Mouse (Mus musculus) frontal cortex, adult 2 months (tissue): ENCODE data around the gene Kank1. TPM values are rescaled to one million over a fixed set of nuclear protein-coding genes. Genes with fewer than 3 reads are reported as not detected.
A peak's percentile ranks its signal among the peaks of the same experiment; 100 is the strongest.
"Not testable (repeated sequence)": the region's sequence is repeated elsewhere in the genome, so short reads cannot be mapped to it uniquely, and the experiment has no call there.

Experiments
- DNase-seq, 2 experiments: peaks; one replicate each; pipeline ENCODE4 v3.0.0; 2022; ENCODE audit warnings: low spot score in 1 of 2; ENCODE audit errors: extremely low spot score in 1 of 2
- polyA plus RNA-seq: library from polyadenylated mRNA; depleted of rRNA; stranded (reverse); fragments of >200 nt; gene quantifications from 2 replicates; pipeline ENCODE4 v1.2.3, GENCODE M21; 2012

The Kank1 gene
- polyA plus RNA-seq, 1 experiment: 17.3 TPM

DNA sequence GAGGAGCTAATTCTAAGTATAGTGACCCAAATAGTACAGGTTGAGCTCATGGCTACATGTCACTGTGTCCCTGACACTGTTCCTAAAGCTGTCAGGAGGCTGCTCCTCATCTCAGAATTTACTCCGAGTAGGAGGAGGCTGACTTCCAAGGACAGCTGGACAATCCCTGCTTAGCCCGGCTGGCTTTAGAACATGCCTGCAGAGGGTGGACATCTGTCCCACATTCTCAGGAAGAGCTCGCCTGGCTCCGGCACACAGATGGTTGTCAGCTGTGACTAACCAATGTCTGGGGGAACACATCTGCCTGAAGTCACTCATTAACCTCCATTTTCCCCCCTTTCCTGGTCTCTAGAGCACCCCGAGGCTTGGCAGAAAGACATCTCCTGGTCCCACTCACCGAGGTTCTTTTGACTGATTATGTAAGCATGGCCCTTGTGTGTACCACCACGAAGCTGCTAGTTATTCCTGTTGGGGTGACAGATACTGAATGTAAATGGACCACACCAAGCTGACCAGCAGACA is 196.5 kb downstream of the Kank1 start:
- peak in 1 of 2 experiments; percentile 15 for DNase-seq

DNA sequence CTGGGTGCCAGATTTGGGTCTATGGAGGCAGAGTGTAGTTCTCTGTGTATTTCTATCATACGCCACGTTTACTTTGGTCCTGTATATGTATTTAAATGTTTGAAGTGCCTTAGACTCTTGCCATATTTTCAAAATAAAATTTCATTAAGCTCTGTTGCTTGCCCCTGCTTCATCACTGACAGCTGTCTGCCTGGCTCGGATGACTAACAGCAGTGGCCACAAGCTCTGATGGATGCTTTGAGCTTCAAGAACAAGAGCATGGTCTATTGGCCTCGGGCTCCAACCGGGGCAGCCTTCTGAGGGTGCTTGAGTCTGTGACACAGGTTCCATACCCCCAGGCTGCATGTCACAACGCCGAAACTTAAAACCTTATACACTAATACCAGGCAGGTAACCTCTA is 197.6 kb downstream of the Kank1 start:
- no peak for DNase-seq

DNA sequence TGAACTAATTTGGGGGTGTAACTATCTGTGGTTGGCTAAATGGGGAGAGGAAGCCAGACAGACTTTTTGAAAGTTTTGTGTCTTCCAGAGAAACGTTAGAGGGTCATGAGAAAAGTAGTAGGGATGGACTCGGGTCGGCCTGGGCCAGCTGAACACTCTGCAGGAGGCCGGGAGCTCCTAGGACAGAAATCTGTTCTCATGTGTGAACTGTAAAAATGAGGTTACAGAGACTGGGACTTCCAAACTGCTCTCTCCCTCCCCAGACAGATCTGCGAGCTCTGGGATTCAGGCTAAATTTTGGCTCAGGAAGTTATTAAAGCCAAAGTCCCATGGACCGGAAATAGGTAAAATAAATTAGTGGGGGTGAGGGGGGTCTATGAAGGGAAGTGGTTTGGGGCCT is 198.0 kb downstream of the Kank1 start:
- no peak for DNase-seq

DNA sequence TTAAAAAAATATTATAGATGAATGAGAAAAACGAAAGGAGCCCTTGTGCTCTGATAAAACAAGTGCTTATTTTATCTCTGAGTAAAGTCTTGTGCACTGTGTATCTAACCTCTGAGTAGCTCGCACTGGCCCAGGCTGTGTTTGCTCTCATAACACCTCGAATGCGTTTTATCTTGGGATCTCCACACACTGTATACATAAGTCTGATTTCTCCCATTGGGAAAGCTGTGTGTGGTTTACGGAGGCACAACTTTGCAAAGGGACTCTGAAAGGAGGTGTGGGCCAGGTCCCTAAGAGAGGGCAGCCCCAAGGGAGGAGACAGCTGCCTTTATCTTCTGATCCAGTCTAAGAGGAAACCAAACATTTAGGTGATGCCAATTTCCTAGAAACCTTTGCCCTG is 198.6 kb downstream of the Kank1 start:
- DNase-seq: no peak

DNA sequence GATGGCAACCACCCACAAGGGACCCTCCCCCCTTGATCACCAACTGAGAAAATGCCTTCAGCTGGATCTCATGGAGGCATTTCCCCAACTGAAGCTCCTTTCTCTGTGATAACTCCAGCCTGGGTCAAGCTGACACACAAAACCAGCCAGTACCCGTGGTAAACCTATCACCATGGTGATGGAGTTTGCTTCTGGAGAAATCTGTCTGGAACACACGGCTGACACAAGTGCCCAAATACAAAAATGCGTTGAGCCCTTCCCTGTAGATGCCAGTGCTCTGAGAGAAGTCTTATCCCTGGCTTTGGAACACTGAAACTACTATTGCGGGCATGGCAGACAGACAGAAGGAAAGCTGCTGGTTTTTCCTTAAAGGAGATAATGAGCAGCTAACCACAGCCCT is 199.4 kb downstream of the Kank1 start:
- no peak for DNase-seq

DNA sequence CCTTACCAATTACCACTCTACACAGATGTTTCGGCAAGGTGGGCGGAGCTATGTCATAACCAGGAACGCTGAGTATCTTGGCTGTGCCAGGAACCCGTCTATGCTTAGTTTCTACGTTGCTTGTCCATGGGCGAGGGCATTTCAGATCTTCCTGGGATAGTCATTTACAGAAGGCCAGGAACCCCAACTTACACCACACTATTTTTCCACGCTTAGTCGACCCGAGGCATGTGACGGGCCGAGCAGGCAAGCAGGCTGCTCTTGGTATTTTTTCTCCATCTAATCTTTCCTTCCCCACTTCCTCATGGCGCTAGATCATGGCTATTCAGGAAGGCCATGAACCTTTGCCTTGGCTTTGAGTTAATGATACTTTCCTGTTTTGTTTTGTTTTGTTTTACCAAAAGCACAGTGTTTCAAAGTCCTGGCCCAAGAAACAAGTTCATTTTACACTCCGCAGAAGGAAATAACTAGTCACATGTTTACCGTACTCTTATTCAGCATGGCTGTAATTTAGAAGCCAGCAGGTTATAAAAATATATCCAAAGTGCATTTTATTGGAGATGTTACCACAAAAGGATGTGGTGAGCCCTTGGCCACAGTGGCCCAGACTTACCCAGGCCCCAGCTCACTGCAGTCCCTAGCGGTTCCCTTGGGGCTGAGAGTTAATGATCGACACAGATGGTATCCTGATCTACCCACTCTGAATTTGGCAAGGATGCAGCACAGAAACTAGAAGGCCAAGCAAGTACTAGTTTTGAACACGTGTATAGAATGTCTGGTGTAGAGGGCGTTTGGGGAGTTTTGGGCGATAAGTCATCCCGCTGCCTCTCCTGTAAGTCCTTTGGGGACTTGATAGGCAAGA is 200.2 kb downstream of the Kank1 start:
- DNase-seq: no peak

DNA sequence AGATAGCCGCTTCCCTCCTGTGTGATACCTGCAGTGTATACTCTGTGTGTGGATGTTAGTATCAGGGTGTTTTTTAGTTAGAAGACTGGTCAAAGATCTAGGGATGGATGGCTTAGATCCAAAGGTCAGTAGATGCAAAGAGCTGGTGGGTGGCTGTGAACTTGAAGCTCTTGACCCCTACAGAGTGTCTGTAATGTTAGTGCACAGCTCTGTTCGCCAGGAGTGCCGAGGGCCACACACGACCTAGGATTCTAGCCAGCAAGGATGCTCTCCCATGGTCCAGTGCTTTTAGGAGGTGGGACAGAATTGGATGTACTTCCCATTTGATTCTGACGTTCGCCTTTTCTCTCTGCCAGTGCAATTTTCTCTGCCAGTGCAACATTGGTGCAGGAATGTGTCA is 201.5 kb downstream of the Kank1 start:
- no peak for DNase-seq

DNA sequence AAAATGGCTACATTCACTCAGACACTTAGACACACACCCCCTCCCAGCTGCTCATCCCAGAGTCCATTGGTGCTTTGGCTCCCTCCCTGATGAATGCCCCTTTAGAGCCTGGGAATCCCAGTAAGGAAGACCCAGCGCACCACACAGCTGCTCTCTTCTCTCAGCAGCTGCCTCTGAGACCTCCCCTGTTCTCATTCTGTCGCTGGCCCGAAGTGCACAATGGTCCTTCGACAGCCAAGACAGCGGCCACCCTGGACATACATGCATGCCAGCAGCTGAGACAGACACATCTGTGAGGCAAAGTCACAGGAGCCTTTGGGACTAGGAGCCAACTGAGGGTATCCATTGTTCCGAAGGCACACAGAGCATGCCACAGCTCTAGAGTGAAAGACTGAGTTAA is 203.0 kb downstream of the Kank1 start:
- DNase-seq: peak in 1 of 2 experiments; percentile 18

DNA sequence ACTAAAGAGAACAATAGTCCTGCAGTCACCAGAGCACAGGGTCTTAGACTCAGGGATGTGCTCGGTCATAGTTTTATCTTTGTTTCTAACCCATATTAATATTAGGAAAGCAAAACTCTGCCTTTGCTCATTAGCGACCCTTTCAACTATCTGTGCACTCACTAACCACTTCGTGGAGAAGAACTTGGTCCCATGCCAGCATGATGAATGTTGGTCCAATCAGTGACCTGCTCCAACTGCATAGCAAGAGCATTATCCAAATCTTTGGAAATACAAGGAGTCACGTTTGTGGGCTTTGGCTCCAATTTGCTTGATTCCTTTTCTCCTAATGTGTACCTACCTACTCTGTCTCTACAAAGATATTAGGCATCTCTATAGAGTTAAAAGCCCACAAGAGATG is 204.0 kb downstream of the Kank1 start:
- no peak for DNase-seq

DNA sequence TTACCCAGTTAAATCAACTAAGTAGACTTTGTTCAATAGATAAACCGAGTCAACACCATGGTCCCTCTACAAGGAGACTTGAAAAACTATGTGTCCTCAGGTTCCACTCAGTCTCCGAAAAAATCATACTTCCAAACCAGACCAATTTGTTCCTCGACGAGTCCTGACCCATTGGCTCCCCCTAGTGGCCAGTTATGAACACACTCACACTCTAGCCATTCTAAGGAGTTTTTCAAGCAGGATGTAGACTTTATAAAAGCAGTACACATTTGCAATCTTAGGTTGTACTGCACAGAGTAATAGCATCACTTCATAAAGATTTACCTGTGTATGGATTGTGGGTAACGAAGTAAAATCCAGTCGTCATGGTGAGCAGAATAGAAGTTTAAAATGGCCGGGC is 208.3 kb downstream of the Kank1 start:
- DNase-seq: peak; percentile 44 to 87

DNA sequence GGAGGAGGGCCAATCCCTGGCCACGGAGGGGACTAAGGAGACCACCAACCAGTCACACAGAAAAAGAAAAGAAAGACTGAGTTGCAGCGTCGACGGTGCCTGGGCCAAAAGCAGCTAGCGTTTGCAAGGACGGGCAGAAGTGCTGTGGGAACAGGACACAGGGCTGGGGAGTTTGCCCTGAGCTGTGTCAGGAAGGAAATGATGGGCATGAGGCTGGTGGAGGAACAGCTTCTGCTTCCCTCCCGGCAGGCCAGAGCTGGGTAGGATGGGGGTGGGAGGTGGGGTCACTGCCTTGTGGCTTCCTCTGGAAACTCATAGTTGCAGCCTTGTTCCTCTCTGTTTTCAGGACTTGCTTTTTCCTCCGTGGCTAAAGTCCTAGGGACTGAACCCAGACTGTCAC is 209.1 kb downstream of the Kank1 start:
- no peak for DNase-seq

DNA sequence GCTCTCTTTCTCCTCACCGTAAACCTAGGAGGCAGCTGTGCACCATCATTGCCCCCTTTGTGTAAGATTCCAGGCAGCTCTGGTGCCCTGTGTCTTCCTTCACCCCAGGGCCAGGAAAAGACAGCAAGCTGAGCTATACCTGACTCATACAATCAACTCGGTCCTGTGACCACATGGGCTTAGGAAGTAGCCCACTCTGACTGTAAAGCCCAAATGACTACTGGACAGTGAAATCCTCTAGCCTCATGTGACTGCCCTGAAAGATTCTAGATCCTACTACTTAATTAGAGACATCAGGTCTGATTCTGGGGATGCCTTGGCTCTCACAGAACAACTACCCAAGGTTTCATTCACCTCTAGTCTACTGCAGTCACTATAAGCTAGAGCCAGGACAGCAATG is 209.9 kb downstream of the Kank1 start:
- no peak for DNase-seq

DNA sequence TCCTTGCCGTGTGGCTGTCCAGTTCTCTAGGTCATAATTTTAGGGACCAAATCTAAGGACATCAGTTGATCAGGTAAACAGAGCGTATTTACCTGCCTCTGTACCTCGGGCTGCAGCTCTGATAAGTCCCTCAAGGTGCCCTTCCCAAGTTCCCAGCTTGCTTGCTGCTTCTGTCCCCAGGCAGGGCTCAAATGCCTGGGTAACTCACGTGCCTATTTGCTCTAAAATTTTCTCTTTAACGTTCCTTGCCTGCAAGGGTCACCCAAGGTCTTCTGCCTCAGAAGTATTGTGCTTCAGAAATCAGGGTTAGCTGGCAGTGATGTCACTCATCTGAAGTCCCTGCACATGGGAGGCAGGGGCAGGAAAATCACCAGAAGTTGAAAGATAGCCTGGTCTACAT is 210.6 kb downstream of the Kank1 start:
- no peak for DNase-seq

DNA sequence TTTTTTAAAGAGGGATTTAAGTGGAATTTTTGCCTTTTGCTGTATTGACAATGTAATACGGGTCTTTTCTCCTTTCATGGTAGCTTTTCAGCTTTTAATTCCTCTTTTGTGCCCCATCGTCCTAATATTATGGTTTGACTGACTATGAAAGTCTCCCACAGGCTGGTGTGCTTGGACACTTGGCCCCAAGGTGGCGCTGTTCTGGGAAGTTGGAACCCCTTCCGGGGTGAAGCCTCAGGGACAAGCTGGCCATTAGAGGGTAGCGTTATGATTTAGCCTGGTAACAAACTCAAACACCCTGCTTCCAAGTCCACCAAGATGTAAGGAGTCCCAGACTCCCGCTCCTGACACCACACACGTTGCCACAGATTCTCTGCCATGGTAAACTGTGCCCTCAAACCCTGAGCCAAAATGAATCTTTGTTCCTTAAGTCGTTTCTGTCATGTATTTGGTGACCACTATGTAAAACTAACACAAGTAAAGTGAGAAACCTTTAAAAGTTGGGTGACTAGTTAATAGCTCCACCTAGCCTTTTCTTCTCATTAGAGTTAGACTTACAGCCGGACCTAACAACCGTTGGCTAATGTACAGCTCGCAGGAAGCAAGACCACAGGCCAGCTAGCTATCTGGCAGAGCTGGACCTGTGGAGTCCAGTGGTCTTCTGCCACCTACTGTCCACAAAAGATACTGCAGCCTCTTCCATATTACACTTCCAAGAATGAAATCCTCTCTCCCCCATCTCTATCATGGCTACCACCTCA is 214.3 kb downstream of the Kank1 start:
- DNase-seq: peak in 1 of 2 experiments; percentile 69

DNA sequence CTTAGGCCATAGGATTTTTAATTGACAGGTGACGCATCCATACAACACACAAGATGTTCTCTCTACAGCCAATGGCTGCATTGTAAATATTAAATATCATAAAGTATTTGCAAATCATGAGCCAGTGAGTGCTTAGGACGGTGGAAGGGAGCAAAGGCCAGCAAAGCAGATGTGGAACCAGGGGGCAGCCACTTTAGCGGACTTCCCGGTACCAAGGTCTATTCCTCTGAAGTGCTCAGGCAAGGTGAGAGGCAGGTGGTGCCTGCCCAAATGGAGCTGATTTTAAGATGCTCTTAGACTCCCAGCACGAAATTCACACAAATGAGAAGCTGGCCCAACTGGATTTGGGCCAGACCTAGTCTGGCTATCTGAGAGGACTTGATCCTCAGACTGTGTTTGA is 216.4 kb downstream of the Kank1 start:
- DNase-seq: no peak

DNA sequence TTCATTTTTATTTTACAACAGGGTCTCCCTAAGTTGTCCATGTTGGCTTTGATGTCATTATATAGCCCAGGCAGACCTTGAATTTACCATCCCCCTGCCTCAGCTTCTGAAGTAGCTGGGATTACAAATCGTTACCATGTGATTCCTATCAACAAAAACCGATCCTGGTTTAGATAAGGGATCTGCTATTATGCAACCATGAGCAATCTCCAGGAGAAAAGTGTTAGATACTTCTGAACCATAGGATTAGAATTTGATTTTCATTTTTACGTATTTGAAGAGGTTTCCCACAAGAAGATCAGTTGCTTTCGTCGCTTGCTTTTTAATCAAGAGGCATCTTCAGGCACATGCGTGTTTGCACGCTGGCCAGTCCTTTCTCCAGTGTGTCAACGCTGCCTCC is 224.0 kb downstream of the Kank1 start:
- DNase-seq: no peak

DNA sequence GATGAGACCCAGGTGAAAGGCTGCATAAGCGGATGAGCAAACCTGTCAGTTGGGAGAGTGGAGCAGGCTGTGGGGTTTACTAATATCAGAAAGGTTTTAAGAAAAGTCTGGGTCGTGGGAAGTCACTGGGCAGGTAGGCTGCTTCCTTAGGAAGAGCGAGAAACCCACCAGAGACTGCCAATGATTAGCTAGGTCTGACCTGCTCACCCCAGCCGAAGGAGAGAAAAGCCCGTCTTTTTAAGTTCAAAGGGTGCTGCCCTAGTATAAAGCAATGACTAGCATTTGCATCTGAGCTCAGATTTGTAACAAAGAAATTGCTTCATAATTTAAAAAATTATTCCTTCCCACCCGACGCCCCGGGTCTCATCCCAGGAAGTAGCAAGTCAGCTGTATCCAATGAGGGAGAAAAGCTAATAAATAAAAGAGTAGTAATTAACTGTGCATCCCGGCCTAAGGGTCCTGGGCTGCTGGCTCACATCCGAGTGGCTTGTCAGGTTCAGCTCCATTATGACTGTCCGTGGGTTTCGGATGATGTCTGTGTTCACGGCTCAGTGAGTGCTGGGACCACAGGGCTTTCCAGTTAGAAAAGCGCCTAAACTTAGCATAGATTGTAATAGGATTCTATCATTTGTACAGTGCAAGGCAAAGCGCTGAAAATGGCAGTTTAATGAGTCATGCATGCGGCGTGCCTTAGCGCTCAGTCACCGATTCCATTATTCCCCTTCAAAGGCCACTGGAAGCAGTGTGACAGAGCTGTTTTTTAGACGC is 225.0 kb downstream of the Kank1 start:
- peak in 1 of 2 experiments; percentile 34 for DNase-seq

DNA sequence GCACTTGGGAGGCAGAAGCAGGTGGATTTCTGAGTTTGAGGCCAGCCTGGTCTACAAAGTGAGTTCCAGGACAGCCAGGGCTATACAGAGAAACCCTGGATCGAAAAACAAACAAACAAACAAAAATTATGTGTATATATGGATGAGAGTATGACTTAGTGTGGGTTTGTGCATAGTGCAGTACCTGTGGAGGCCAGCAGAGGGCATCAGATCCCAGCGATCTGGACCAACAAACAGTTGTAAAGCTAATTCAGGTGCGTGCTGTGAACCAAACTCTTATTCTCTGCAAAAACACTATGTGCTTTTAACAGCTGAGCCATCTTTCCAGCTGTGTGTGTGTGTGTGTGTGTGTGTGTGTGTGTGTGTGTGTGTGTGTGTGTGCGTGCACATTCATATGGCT is 239.0 kb downstream of the Kank1 start:
- DNase-seq: not testable (repeated sequence)

DNA sequence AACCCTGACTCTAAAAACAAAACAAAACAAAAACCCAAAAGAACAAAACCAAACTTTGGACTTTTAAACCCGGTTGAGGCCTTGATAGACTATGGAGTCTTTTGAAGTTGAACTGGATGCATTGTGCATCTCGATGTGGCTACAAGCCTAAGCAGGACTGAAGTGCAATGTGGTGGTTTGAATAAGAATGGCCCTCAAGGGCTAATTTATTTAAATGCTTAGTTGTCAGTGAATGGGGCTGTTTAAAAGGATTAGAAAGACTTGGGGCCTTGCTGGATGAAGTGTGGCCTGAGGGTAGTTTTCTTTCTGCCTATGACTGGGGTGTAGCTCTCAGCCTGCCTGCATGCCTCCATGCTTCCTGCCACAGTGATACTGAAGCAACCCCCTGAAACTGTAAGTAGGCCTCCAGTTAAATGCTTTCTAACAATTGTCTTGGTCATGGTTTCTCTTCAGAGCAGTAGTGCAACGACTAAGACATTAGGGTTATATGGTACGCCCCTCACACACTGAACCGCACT is 242.4 kb downstream of the Kank1 start:
- no peak for DNase-seq

DNA sequence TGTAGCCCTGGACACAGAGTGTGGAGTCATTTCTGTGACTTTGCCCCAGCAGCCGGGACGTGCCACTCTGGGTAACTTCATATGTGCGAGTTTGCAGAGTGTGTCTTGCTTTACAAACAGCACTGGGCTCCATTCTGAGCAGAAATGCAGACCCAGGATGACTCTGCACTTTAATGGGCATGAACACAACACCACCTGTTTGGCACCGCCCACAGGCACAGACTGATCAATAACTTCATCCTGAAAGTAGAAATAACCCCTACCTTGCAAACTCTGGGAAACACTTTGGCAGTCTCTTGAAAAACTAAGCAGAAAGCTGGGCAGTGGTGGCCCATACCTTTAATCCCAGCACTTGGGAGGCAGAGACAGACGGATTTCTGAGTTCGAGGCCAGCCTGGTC is 244.0 kb downstream of the Kank1 start:
- no peak for DNase-seq
